Mouse (Mus musculus): ENCODE results near the gene Spem2. TPM values are rescaled to one million over a fixed set of nuclear protein-coding genes. Genes with fewer than 3 reads are reported as not detected.
A peak's percentile ranks its signal among the peaks of the same experiment; 100 is the strongest.

Spem2 gene
- polyA plus RNA-seq, 1 experiment from 2014 or later = not detected

DNA sequence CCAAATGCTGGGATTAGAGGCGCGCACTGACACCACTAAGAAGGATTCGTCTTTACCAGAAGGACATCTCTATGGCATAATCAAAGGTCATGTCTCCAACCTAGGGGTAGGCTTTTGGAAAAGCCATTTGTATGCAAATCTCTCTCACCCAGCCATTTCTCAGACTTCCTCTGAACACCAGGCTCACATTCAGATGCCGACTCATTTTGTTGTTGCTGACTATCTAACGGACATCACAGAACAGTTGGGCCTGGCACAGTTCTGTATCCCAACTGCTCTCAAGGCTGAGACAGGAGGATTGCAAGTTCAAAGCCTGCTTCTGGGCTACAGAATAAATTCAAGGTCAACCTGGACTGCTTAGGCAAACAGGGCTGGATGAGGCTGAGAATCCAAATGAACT lies 31.0 kb downstream of the Spem2 start:
- H3K4me1 ChIP-seq = 0 out of 2 replicates have a peak, but pooled peaks cover 2% of the 10 kb centered on the region
- H3K27ac ChIP-seq = no peak overlapping the region
- 88% methylated on average over 5 of the region's 5 CpGs for WGBS
- H3K4me3 ChIP-seq = no peak overlapping the region
- no peaks in the 10 kb centered on the region for H3K36me3 ChIP-seq
- peaks cover 12% of the 10 kb centered on the region; the same call in 1 of the 2 replicates for H3K27me3 ChIP-seq (ENCODE audit: low read depth, poor library complexity, severe bottlenecking)
- no peak for DNase-seq (ENCODE audit: low spot score)
- H3K9me3 ChIP-seq (replicated peaks) = no peaks in the 10 kb centered on the region

DNA sequence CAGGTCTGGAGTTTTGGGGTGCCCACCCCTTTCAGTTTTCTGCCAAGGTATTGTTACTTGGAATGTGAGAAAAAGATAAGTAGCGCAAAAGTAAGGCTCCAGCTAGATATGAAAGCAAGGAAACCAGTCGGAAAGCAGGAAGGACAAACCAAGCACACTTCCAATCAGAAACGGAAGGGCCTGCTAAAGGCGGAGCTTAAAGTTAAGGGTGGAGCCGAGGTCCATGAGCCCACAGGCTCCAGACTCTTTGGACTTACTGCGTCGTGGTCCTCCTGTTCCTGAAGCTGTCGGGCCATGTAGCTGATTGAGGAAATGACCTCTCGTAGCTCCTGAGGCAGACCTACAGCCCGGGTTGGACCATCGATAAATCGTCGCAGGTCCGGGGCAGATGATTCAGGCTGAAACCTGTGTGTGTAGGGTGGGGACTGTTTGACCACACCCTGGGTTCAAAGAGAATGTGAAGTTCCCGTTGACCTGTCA lies 33.4 kb downstream of the Spem2 start:
- Histone ChIP-seq H3K36me3 (no peaks in the 10 kb centered on the region), H3K4me3 (peak overlapping the region; percentile 23; the same call in 1 of the 2 replicates), H3K27ac (no peak overlapping the region), H3K9me3 (replicated peaks) (no peaks in the 10 kb centered on the region), H3K4me1 (no peaks in the 10 kb centered on the region), H3K27me3 (ENCODE audit: low read depth, poor library complexity, severe bottlenecking) (peaks cover 27% of the 10 kb centered on the region)
- WGBS = 41% methylated on average over 15 of the region's 15 CpGs
- DNase-seq (ENCODE audit: low spot score) = no peak

DNA sequence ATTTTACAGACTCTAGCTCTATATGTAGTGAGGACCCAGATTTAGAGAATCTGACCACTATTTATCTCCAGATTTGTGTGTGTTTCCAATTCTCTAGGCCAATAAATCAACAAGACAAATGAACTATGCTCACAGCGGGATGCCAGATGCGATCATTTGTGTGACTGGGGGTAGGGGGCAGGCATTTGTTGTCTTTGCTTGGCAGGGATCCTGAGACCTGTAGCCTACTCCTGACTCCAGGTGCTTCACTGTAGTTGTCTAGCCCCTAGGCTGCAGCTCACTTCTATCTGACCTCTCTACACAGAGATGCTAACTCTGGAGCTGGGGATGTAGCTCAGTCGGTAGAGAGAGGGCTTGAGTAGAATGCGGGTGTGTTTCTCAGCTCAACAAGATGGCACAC lies 36.4 kb downstream of the Spem2 start:
- no peak overlapping the region for H3K4me3 ChIP-seq
- no peaks in the 10 kb centered on the region for H3K9me3 ChIP-seq (replicated peaks)
- no peak for DNase-seq (ENCODE audit: low spot score)
- H3K27me3 ChIP-seq (ENCODE audit: low read depth, poor library complexity, severe bottlenecking) = peaks cover 57% of the 10 kb centered on the region
- 0 out of 2 replicates have a peak, but pooled peaks cover 2% of the 10 kb centered on the region for H3K36me3 ChIP-seq
- WGBS = 35% methylated on average over 4 of the region's 4 CpGs
- no peak overlapping the region for H3K27ac ChIP-seq
- peaks cover 19% of the 10 kb centered on the region for H3K4me1 ChIP-seq

DNA sequence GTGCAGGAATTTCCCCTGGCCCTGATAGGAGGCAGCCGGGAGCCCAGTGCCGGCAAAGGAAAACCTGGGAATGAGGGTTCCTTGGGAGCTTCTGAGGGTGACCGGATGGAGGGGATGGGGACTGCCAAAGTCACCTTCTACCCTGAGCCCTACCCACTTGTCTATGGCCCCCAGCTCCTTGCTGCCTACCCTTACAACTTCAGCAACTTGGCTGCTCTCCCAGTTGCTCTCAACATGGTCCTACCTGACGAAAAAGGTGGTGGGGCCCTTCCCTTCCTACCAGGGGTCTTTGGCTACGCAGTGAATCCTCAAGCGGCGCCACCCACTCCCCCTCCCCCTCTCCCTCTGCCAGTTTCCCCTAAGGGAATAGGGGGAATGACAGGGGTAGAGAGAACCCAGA lies 39.3 kb downstream of the Spem2 start:
- Histone ChIP-seq H3K27ac (0 out of 2 replicates have a peak overlapping the region, but pooled peaks have one; percentile 14), H3K36me3 (0 out of 2 replicates have a peak, but pooled peaks cover 2% of the 10 kb centered on the region), H3K4me1 (peaks cover 19% of the 10 kb centered on the region), H3K9me3 (replicated peaks) (no peaks in the 10 kb centered on the region), H3K27me3 (ENCODE audit: low read depth, poor library complexity, severe bottlenecking) (peaks cover 79% of the 10 kb centered on the region), H3K4me3 (no peak overlapping the region)
- 35% methylated on average over 7 of the region's 7 CpGs for WGBS
- no peak for DNase-seq (ENCODE audit: low spot score)

DNA sequence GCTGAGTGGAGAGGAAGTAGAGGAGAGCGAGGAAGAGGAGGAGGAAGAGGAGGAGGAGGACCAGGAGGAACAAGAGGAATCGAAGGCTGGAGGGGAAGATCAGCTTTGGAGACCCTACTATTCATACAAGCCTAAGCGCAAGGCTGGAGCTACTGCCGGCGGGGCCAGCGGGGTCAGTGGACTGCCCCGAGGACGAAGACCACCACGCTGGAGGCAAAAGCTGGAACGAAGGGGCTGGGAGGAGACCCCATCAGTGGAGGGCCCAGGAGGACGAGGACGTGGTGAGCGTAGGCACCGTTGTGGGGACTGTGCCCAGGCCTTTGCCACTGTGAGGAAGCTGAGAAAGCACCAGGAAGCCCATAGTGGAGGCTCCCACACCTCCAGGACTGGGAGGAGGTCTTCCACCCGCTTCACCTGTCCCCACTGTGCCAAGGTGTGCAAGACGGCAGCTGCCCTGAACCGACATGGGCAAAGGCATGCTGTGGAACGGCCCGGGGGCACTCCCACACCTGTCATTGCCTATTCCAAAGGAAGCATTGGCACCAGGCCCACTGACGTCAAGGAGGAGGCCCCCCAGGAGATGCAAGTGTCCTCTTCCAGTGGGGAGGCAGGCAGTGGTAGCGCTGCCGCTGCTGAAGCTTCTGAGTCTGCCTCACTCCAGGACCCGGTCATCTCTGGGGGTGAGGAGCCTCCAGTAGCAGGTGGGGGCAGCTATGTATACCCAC lies 39.8 kb downstream of the Spem2 start:
- DNase-seq (ENCODE audit: low spot score) = no peak
- H3K27me3 ChIP-seq (ENCODE audit: low read depth, poor library complexity, severe bottlenecking) = peaks cover 79% of the 10 kb centered on the region
- no peaks in the 10 kb centered on the region for H3K9me3 ChIP-seq (replicated peaks)
- H3K36me3 ChIP-seq = 0 out of 2 replicates have a peak, but pooled peaks cover 2% of the 10 kb centered on the region
- 67% methylated on average over 23 of the region's 23 CpGs for WGBS
- H3K27ac ChIP-seq = 0 out of 2 replicates have a peak overlapping the region, but pooled peaks have one; percentile 14
- peaks cover 19% of the 10 kb centered on the region for H3K4me1 ChIP-seq
- H3K4me3 ChIP-seq = no peak overlapping the region

DNA sequence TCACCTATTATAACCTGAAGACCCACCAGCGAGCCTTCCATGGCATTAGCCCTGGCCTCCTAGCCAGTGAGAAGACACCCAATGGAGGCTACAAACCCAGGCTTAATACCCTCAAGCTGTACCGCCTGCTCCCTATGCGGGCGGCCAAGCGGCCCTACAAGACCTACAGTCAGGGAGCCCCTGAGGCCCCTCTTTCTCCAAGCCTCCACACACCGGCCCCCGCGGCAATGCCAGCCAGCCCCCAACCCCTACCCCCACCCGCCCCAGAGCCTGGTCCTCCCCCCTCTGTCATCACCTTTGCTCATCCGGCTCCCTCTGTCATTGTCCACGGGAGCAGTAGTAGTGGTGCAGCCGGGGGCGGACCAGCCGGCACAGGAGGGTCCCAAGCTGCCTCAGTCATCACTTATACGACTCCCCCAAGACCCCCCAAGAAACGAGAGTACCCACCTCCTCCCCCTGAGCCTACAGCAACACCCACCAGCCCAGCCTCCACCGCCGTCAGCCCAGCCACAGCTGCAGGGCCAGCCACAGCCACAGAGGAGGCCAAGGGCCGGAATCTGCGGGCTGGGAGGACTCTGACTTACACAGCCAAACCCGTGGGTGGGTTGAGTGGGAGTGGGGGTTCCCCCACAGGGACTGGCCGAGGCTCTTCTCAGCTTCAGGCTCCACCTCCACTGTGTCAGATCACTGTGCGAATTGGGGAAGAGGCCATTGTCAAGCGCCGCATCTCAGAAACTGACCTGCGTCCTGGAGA lies 40.6 kb downstream of the Spem2 start:
- Histone ChIP-seq H3K9me3 (replicated peaks) (no peaks in the 10 kb centered on the region), H3K27me3 (ENCODE audit: low read depth, poor library complexity, severe bottlenecking) (peaks cover 76% of the 10 kb centered on the region), H3K36me3 (0 out of 2 replicates have a peak, but pooled peaks cover 2% of the 10 kb centered on the region), H3K27ac (peak overlapping the region; percentile 36; the same call in 1 of the 2 replicates), H3K4me1 (peaks cover 19% of the 10 kb centered on the region), H3K4me3 (no peak overlapping the region)
- no peak for DNase-seq (ENCODE audit: low spot score)
- WGBS = 64% methylated on average over 26 of the region's 26 CpGs

DNA sequence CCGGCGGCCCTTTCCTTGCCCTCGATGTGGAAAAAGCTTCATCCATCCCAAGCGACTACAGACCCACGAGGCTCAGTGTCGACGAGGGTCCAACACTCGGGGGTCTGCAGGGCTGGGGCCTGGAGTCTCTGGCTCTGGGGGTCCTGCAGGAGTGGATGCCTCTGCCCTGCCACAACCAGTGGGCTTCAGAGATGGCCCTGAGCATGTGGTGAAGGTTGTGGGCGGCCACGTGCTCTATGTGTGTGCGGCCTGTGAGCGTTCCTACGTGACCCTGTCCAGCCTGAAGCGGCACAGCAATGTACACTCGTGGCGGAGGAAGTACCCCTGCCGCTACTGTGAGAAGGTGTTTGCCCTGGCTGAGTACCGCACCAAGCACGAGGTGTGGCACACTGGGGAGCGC lies 41.8 kb downstream of the Spem2 start:
- Histone ChIP-seq H3K4me1 (peaks cover 19% of the 10 kb centered on the region), H3K4me3 (no peak overlapping the region), H3K27me3 (ENCODE audit: low read depth, poor library complexity, severe bottlenecking) (peaks cover 65% of the 10 kb centered on the region), H3K36me3 (0 out of 2 replicates have a peak, but pooled peaks cover 2% of the 10 kb centered on the region), H3K9me3 (replicated peaks) (no peaks in the 10 kb centered on the region), H3K27ac (peak overlapping the region; percentile 37; the same call in 1 of the 2 replicates)
- WGBS = 82% methylated on average over 20 of the region's 20 CpGs
- DNase-seq (ENCODE audit: low spot score) = no peak

DNA sequence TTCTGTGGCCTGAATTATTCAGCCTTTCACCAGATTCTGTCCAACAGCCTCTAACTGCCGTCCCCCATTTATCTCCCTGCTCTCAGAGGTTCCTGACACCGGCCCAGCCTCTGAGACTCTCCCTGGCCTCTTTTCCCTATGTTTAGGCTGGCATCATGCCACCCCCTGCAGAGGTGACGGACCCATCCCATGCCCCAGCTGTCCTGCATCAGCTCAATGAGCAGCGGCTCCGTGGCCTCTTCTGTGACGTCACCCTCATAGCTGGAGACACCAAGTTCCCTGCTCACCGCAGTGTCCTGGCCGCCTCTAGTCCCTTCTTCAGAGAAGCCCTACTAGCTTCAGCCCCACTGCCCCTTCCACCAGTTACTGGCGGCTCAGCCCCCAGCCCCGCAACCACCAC lies 42.5 kb downstream of the Spem2 start:
- no peak for DNase-seq (ENCODE audit: low spot score)
- H3K36me3 ChIP-seq = 0 out of 2 replicates have a peak, but pooled peaks cover 2% of the 10 kb centered on the region
- H3K9me3 ChIP-seq (replicated peaks) = no peaks in the 10 kb centered on the region
- no peak overlapping the region for H3K27ac ChIP-seq
- peaks cover 65% of the 10 kb centered on the region for H3K27me3 ChIP-seq (ENCODE audit: low read depth, poor library complexity, severe bottlenecking)
- H3K4me1 ChIP-seq = peaks cover 19% of the 10 kb centered on the region
- H3K4me3 ChIP-seq = no peak overlapping the region
- WGBS = 67% methylated on average over 10 of the region's 10 CpGs

DNA sequence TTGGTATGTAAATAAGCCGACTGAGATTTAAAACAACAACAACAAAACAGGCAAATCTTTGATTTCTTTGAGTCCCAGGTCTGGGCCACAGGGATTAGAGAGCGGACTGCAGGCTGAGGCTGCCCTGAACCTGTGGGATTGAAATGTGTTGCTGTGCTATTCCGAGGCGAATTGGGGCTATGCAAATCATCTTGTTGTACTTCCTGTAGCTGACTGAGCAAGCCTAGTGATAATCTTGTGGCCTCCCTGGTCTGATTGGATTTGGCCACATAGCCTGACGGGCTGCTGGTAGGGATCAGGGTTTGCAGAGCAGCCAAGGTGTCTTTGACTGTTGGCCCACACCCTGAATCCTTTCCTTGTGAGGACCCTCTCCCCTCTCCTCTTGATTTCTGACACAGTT lies 43.3 kb downstream of the Spem2 start:
- Histone ChIP-seq H3K36me3 (0 out of 2 replicates have a peak, but pooled peaks cover 2% of the 10 kb centered on the region), H3K27ac (no peak overlapping the region), H3K27me3 (ENCODE audit: low read depth, poor library complexity, severe bottlenecking) (peaks cover 59% of the 10 kb centered on the region), H3K9me3 (replicated peaks) (no peaks in the 10 kb centered on the region), H3K4me3 (no peak overlapping the region), H3K4me1 (peaks cover 19% of the 10 kb centered on the region)
- no peak for DNase-seq (ENCODE audit: low spot score)
- WGBS = 69% methylated on average over 5 of the region's 5 CpGs

DNA sequence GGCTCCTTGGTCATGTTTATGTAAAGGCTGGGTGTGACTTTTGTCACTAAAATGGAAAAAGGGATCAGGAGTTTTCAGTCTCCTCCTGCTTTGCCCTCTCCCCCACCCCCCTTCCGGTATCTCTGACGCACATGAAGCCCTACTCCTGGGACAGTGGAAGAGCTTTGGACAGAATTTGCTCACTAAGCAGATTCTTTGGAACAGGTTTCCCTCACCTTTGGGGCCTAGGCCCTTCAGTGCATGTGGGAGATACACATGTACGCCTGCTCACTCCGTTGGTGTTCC lies 50.7 kb downstream of the Spem2 start:
- Histone ChIP-seq H3K27ac (no peak overlapping the region), H3K4me3 (0 out of 2 replicates have a peak overlapping the region, but pooled peaks have one; percentile 1), H3K9me3 (replicated peaks) (no peaks in the 10 kb centered on the region), H3K27me3 (ENCODE audit: low read depth, poor library complexity, severe bottlenecking) (peaks cover 15% of the 10 kb centered on the region), H3K36me3 (no peaks in the 10 kb centered on the region), H3K4me1 (peaks cover 36% of the 10 kb centered on the region)
- DNase-seq (ENCODE audit: low spot score) = no peak
- 65% methylated on average over 4 of the region's 4 CpGs for WGBS

DNA sequence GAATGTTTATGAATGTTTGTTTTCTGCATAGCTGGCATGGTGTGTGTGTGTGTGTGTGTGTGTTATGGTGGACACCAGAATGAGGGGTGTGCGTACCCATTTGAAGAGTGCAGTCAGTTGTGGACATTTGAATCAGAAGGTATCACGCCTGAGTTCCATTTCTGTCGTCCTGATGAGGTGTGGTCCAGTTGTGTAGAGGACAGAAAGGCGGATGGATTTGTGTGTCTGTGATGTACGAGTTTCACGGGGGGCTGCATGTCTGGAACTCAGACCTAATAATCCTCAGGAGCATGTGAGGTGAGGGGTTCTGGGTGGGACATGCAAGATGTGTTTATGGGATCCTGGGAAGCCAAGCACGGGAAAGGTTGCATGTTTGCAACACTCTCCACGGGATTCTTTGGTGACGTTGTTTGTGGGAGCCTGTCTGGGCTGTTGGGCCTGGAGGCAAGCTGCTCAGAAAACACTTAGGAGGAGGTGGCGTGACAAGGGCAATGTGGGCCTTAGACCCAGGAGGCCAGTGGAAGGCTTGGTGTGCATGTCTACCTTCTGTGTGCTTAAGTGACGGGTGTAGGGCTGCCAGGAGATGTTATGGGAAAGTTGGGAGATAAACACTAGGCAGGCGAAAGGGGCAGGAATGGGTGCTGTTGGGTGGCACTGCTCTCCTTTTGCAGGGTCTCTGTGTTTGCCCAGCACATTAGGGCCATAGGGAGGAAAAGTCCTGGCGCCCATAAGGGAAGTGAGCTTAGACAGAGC lies 51.2 kb downstream of the Spem2 start:
- Histone ChIP-seq H3K4me1 (peaks cover 36% of the 10 kb centered on the region), H3K4me3 (peak overlapping the region; percentile 85), H3K9me3 (replicated peaks) (no peaks in the 10 kb centered on the region), H3K27me3 (ENCODE audit: low read depth, poor library complexity, severe bottlenecking) (peaks cover 15% of the 10 kb centered on the region), H3K36me3 (no peaks in the 10 kb centered on the region), H3K27ac (no peak overlapping the region)
- no peak for DNase-seq (ENCODE audit: low spot score)
- 64% methylated on average over 13 of the region's 13 CpGs for WGBS

Measured in limb, embryonic 10.5 days (tissue).